ENCODE assay signal across 22 mouse cellular contexts in the genomic region with DNA sequence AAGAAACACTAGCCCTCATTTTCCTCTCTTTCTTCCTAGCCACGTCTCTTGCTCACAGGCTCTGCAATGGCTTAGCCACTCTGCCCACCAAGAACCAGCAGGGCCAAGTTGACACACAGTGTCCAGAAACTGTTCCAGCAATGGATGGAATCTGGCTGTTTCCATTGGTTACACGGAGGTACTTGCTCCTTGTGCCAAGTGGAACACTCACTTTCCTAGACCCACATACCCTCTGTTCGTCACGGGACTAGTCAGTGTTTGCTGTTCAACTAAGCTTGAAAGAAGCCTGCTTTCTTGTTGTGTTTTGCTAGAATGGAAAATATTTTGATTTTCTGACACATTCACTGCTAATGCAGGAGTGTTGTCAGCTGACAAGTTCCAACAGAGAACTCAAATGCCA.
DNase-seq lines count a peak whose midpoint lies in the region; ATAC-seq and TF ChIP-seq lines count a peak whose summit lies in the region.
"Had no signal": no experiment of that assay in that cellular context is flagged by ENCODE, and none has a peak within 500 bp of the region (broad histone marks: within the 10 kb centered on the region; RNA-seq: fewer than 3 reads in every experiment).

No protein-coding gene starts in this region.

- H3K4me2 ChIP-seq in hindbrain, embryonic 16.5 days (ENCODE audit: low read length) = no peak overlapping the region
- no peak overlapping the region for H3K4me2 ChIP-seq in hindbrain, embryonic 11.5 days (replicated peaks; ENCODE audit: low read depth, low read length)
- no peak overlapping the region for H3K4me2 ChIP-seq in midbrain, postnatal 0 days (ENCODE audit: low read depth, low read length, poor library complexity, severe bottlenecking)
- no peak overlapping the region for H3K4me2 ChIP-seq in midbrain, embryonic 15.5 days
- H3K4me2 ChIP-seq: embryonic facial prominence, embryonic 12.5 days; embryonic facial prominence, embryonic 15.5 days; heart, embryonic 11.5 days had no signal

- H3K4me3 ChIP-seq in hindbrain, embryonic 16.5 days (ENCODE audit: low read length) = no peak overlapping the region
- no peak overlapping the region for H3K4me3 ChIP-seq in hindbrain, embryonic 11.5 days (ENCODE audit: low read depth, low read length)
- no peak overlapping the region for H3K4me3 ChIP-seq in midbrain, postnatal 0 days (ENCODE audit: low read depth, low read length)
- no peak overlapping the region for H3K4me3 ChIP-seq in midbrain, embryonic 15.5 days
- H3K4me3 ChIP-seq: embryonic facial prominence, embryonic 12.5 days; embryonic facial prominence, embryonic 15.5 days; gastrocnemius, adult 2 months had no signal

- H3K27me3 ChIP-seq in hindbrain, embryonic 16.5 days (replicated peaks; ENCODE audit: control insufficient read depth, insufficient read depth, low read length) = no peaks in the 10 kb centered on the region
- H3K27me3 ChIP-seq in hindbrain, embryonic 11.5 days (ENCODE audit: control insufficient read depth, insufficient read depth, low read length) = no peaks in the 10 kb centered on the region
- H3K27me3 ChIP-seq in midbrain, postnatal 0 days (ENCODE audit: insufficient read depth, low read length) = no peaks in the 10 kb centered on the region
- no peaks in the 10 kb centered on the region for H3K27me3 ChIP-seq in midbrain, embryonic 15.5 days (replicated peaks)
- H3K27me3 ChIP-seq: embryonic facial prominence, embryonic 12.5 days; embryonic facial prominence, embryonic 15.5 days; Patski had no signal

- no peaks in the 10 kb centered on the region for H3K4me1 ChIP-seq in hindbrain, embryonic 16.5 days (ENCODE audit: control insufficient read depth, insufficient read depth, low read depth, low read length)
- H3K4me1 ChIP-seq in hindbrain, embryonic 11.5 days (replicated peaks; ENCODE audit: control insufficient read depth, insufficient read depth, low read length) = no peaks in the 10 kb centered on the region
- H3K4me1 ChIP-seq in midbrain, postnatal 0 days (ENCODE audit: insufficient read depth, low read length) = no peaks in the 10 kb centered on the region
- no peaks in the 10 kb centered on the region for H3K4me1 ChIP-seq in midbrain, embryonic 15.5 days
- H3K4me1 ChIP-seq: embryonic facial prominence, embryonic 12.5 days; embryonic facial prominence, embryonic 15.5 days had no signal

- 0 out of 2 replicates have a peak, but pooled peaks have one; percentile 45 for ATAC-seq in hindbrain, embryonic 16.5 days
- ATAC-seq in hindbrain, embryonic 11.5 days (ENCODE audit: low FRiP score) = no peak
- ATAC-seq in midbrain, postnatal 0 days (ENCODE audit: low FRiP score) = no peak
- no peak for ATAC-seq in midbrain, embryonic 15.5 days (replicated peaks)
- ATAC-seq: forebrain, embryonic 14.5 days; forebrain, postnatal 0 days; inflammation-experienced regulatory T-cells, adult 6 months; intestine, embryonic 16.5 days; Patski had no signal

- no peak overlapping the region for H3K9ac ChIP-seq in hindbrain, embryonic 16.5 days (ENCODE audit: low read depth, low read length)
- H3K9ac ChIP-seq in hindbrain, embryonic 11.5 days (ENCODE audit: low read depth, low read length) = no peak overlapping the region
- no peak overlapping the region for H3K9ac ChIP-seq in midbrain, postnatal 0 days (replicated peaks; ENCODE audit: low read length, poor library complexity, severe bottlenecking)
- no peak overlapping the region for H3K9ac ChIP-seq in midbrain, embryonic 15.5 days
- H3K9ac ChIP-seq: embryonic facial prominence, embryonic 12.5 days; embryonic facial prominence, embryonic 15.5 days; forebrain, postnatal 0 days had no signal

- no peak overlapping the region for H3K27ac ChIP-seq in hindbrain, embryonic 16.5 days (ENCODE audit: low read depth, low read length)
- no peak overlapping the region for H3K27ac ChIP-seq in hindbrain, embryonic 11.5 days (ENCODE audit: low read depth, low read length)
- no peak overlapping the region for H3K27ac ChIP-seq in midbrain, postnatal 0 days (ENCODE audit: low read depth, low read length)
- H3K27ac ChIP-seq in midbrain, embryonic 15.5 days = no peak overlapping the region
- H3K27ac ChIP-seq: embryonic facial prominence, embryonic 12.5 days; embryonic facial prominence, embryonic 15.5 days; gastrocnemius, adult 2 months had no signal

- 53% methylated on average over 4 of the region's 4 CpGs for WGBS in hindbrain, embryonic 16.5 days
- 78% methylated on average over 4 of the region's 4 CpGs for WGBS in hindbrain, embryonic 11.5 days
- WGBS in midbrain, postnatal 0 days = 66% methylated on average over 4 of the region's 4 CpGs
- 76% methylated on average over 4 of the region's 4 CpGs for WGBS in midbrain, embryonic 15.5 days

- no peak for TF ChIP-seq CTCF in midbrain, postnatal 0 days (IDR thresholded peaks at IDR 0.05)

- H3K9me3 ChIP-seq in hindbrain, embryonic 16.5 days (ENCODE audit: control insufficient read depth, low read length) = no peaks in the 10 kb centered on the region
- H3K9me3 ChIP-seq in hindbrain, embryonic 11.5 days (ENCODE audit: control insufficient read depth, low read length) = no peaks in the 10 kb centered on the region
- H3K9me3 ChIP-seq in midbrain, postnatal 0 days (ENCODE audit: low read length) = no peaks in the 10 kb centered on the region
- H3K9me3 ChIP-seq in midbrain, embryonic 15.5 days = no peaks in the 10 kb centered on the region
- H3K9me3 ChIP-seq: embryonic facial prominence, embryonic 12.5 days; embryonic facial prominence, embryonic 15.5 days had no signal

- H3K36me3 ChIP-seq in hindbrain, embryonic 16.5 days (ENCODE audit: control insufficient read depth, insufficient read depth, low read length) = no peaks in the 10 kb centered on the region
- H3K36me3 ChIP-seq in hindbrain, embryonic 11.5 days (ENCODE audit: control insufficient read depth, insufficient read depth, low read length) = no peaks in the 10 kb centered on the region
- H3K36me3 ChIP-seq in midbrain, postnatal 0 days (ENCODE audit: insufficient read depth, low read length) = no peaks in the 10 kb centered on the region
- no peaks in the 10 kb centered on the region for H3K36me3 ChIP-seq in midbrain, embryonic 15.5 days (replicated peaks)
- H3K36me3 ChIP-seq: embryonic facial prominence, embryonic 12.5 days; embryonic facial prominence, embryonic 15.5 days had no signal

- DNase-seq in cerebellum, postnatal 10 days = peak; percentile 18 to 27
- no peak for DNase-seq in cerebellum, adult 18-20 months
- DNase-seq in hindbrain, embryonic 11.5 days (ENCODE audit: low spot score) = no peak
- DNase-seq in midbrain, postnatal 0 days (ENCODE audit: low spot score) = peak; percentile 42
- DNase-seq: adrenal gland, postnatal 10 days; cerebellum, adult 11-12 months; cerebellum, adult 9-10 months; cerebellum, postnatal 25 days; forebrain, postnatal 0 days; gastrocnemius, adult 2 months; gastrocnemius, postnatal 14 days; heart, adult 11 months; kidney, adult 18-20 months had no signal

Comparison
In these comparisons a context has a peak if more than half of its experiments do, and no peak if none do; other contexts are left out.
1. DNase-seq: peak in cerebellum, postnatal 10 days (2 of 2) and midbrain, postnatal 0 days (single experiment); none in cerebellum, adult 18-20 months (0 of 2) and hindbrain, embryonic 11.5 days (single experiment).